Mouse (Mus musculus): ENCODE measurements around the gene Smoc1.

Gene Smoc1

DNA sequence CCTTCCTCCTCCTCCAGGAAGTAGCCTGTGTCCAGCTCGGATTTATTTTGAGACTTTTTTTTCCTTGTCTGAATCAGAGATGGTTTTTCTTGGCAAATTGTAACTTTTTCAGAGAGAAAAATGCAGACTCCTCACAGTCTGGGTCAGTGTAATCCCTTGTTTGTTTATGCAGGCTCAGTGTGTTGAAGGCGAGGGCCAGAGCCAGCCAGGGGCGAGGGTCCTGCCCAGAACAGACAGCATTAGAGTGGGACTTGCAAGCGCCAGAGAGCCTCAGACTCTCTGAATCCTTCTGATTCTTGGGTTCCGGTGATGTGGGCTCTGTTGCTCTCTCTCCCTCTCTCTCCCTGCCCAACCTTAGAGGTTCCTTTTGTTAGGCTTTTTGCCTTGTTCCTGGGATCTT lies 53.7 kb downstream of the Smoc1 start:
- DNase-seq (ENCODE audit: low spot score in 2 of 2): no peak

DNA sequence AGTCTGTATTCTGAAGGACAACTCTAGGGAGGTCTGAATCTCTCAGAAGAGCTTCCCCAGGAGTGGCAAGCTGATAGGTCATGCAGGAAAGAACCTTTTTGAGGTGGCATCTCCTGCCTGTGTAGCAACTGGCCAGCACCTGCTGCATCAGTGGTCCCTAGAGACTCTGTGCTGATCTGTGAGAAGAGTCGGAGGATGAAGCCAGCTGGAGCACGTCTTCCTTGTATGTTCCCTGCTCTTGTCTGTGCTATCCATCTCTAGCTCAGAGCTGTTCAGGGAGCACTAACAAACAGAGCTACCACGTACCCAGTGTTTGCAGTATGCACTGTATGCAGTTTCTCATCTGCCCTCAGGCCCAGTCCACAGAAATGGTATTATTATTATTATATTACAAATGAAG lies 54.4 kb downstream of the Smoc1 start:
- DNase-seq (ENCODE audit: low spot score in 2 of 2): no peak

DNA sequence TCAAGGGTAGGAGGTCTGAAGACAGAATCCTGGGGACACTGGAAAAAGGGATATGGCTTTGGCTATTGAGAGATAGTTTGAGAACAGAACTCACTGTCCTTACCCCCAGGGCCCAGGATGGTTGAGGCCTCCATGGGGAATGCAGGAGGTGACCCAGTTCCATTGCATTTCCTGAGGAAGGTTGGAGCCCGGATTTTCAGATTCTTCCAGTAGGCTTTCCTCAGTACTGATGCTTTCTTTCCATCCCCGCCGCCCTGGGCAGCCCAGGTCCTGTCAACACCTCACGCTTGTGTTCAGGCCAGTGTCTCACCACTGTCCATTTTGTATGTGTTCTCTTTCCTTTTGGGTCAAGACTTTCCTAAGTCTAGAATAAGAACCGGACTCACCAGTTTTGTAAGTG lies 56.5 kb downstream of the Smoc1 start:
- no peak for DNase-seq (ENCODE audit: low spot score in 2 of 2)

DNA sequence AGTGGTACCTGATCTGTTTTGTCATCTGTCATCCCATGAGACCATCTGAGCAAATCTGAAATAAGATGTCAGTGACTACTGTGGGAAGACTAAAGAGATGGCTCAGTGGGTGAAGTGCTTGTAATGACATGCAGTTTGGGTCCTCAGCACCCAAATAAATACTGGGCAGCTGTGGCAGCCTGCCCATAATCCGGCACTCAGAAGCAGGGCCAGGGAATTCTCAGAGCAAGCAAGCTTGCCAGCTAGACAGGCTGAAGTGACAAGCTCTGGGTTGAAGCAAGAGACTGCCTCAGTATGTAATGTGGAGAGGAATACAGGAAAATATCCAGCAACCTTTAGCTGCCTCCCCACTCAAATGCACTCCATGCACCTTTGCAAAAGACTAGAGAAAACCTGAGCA lies 58.6 kb downstream of the Smoc1 start:
- peak in 1 of 2 experiments; percentile 8 for DNase-seq (ENCODE audit: low spot score in 2 of 2)

DNA sequence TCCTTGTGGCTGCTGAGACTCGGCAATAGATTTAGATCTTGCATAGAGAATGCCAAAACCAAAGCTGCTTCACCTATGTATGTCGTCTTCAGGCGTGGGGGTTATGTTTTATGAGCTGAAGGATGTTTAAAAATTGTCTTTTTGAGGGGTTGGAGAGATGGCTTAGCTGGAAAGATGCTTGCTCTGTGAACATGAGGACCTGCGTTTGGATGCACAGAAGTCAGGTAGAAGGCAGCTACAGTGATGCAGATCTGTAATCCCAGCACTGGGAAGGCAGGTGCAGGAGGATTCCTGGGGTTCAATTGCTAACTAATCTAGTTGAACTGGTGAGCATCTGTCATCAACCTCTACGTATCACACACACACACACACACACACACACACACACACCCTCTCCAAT lies 61.5 kb downstream of the Smoc1 start:
- no peak for DNase-seq (ENCODE audit: low spot score in 2 of 2)

DNA sequence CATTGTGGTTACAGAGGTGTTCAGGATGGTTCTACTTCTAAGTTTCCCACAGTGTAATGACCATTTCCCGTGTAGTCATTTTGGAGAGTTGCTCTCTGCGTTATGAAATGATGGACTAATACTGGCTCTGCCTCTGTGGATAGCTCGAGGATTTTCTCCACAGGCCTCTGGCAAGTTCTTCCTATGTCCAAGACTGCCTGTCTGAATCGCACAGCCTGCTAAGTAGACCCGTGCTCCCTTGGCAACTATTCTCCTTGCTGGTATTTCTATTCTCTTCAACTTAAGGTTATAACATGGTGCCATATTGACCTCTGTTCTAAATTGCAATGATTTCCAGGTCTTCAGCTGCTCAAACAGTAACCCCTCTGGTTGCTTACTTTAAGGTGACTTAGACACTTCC lies 65.0 kb downstream of the Smoc1 start:
- DNase-seq (ENCODE audit: low spot score in 2 of 2): no peak

DNA sequence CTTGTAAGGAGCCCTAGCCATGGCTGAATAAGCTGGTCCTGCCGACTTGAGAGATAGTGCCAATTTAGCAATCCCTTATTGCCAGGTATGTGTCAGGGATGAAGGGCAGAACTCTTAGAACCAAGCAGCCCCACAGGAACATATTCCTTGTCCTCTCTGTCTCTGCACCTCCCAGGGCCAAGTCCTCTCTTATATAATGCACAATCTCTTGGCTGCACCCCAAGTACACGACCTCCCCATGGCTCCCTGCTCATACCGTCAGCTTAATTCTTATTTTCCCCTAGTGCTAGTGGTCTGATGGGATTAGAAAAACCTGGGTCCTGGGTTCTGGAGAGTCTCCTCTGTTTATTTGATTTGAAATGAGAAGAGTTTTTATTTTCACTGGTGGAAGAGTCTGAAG lies 66.0 kb downstream of the Smoc1 start:
- no peak for DNase-seq (ENCODE audit: low spot score in 2 of 2)

DNA sequence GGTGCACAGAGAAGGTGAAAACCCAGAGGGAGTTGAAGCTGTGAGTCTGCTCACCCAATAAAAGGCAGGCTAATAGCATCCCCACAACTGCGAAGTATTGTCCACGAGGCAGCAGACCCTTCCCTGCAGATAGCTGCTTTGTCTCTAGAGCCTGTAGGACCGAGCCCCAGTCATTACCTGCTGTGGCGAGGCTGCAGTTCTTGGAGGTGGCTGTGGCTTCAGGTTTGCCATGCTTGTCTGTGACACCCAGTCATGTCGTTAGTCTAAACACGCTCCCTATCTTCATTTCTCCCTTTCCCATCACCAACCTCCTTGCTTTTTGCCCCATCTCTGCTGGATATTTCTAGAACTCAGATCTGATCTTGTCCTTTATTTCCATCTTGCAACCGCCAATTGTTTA lies 66.6 kb downstream of the Smoc1 start:
- DNase-seq (ENCODE audit: low spot score in 2 of 2): no peak

DNA sequence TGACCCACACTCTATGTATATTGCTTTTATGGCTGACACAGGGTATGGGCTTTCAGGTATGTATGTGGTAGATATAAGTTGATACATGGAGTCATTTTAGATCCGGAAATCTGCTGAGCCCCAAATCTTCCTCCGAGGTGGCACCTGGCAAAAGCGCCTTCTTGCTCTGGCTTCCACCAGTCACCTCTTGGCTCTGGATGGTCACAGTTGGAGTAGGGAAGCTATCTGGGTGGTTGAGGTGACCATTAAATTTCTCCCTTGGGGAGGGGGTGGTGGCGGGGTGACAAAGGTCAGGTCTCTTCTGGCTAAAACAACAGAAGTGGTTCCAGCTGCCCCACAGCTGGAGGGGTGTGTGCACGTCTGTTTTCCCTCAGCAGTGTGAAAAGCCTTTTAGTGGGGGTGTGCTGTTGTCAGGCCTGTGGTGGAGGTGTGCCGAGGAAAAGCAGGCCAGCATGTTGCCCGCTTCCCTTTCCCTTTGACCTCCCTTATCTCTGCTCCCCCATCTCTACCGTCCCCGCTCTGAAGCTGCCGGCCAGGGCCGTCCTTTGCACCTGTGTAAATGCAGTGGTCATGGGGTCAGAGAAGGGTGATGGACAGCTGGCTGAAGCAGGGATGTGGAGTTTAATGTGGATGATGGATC lies 68.3 kb downstream of the Smoc1 start:
- DNase-seq (ENCODE audit: low spot score in 2 of 2): no peak

DNA sequence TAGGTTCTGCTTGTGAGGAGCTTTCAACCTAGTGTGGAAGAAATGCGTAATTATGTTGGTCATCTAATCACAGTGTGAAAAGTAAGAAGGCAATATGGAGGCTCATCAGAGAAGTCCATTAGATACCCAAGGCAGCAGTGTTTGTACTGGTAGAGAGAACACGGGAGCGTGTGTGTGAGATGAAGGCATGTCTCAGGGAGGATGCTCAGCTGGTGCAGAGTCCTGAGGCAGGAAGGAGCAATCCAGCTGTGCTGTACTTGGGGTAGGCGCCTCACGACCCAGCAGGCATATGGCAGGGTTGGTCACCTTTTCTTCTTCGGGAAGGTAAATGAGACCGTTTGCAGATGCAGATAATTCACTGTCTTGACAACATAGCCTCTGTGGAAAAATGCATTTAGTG lies 70.7 kb downstream of the Smoc1 start:
- no peak for DNase-seq (ENCODE audit: low spot score in 2 of 2)

DNA sequence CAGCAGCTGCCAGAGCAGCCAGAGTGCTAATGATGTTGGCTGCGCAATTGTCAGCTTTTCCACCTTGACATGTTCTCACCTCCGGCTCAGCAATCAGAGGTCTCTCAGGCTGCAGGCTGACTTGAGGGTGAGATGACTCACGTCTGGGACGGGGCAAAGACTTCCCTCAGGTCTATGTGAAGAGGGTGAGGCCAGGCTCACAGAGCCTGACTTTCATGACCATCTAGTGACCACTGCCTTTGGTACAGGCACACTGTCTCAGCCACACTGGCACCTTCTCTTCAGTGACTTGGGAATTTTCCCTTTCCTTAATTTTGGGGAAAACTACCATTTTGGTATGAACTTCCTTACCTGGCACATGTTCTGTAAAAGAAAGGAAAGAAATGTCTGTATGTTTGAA lies 71.1 kb downstream of the Smoc1 start:
- DNase-seq (ENCODE audit: low spot score in 2 of 2): no peak

DNA sequence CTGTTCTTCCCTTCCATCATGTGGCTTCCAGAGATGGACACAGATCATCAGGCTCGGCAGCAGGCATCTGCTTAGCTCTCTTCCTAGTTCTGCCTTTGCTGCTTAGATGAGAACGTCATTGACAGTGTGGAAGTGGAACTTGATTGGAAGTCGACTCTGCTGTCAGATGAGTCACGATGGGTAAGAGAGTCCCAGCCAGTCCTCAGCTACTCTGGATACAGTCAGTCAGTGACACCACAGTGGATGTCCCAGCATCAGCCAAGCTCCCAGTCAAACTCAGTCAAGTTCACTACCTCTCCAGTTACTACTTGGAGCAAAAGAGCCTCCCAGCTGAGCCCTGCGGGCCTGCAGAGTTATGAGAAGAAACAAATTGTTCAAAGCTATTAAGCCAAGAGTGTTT lies 72.6 kb downstream of the Smoc1 start:
- no peak for DNase-seq (ENCODE audit: low spot score in 2 of 2)

DNA sequence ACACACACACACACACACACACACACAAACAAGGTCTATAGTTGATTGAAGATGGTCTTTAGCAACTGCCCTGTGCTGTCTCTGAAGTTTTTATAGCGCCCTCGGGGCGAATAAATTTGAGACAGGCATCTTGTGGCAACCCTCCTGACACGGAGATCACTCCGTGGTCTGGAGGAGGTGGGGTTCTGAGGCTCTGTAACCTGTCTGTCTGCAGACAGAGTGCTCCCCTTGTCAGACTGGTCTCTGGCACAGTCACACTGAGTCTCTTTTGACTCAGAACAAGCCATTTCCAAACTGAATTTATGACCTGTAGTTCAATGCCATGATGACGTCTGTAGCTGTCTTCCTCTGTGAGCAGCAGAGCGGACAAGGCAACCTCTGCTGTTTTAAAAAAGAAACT lies 75.1 kb downstream of the Smoc1 start:
- no peak for DNase-seq (ENCODE audit: low spot score in 2 of 2)

DNA sequence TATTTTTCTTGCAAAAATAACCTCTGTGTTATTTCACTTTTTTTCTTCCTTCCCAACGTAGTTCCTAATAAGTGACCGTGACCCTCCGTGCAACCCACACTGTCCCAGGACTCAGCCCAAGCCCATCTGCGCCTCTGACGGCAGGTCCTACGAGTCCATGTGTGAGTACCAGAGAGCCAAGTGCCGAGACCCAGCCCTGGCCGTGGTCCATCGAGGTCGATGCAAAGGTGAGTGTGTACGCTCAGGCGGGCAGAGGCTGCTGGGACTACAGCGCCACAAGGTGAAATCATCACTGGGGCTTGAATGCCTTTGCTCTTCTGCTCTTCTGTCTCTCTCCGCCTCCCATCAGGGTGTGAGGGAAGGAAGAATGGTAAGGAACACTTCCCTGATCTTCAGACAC lies 77.9 kb downstream of the Smoc1 start:
- DNase-seq (ENCODE audit: low spot score in 2 of 2): no peak

DNA sequence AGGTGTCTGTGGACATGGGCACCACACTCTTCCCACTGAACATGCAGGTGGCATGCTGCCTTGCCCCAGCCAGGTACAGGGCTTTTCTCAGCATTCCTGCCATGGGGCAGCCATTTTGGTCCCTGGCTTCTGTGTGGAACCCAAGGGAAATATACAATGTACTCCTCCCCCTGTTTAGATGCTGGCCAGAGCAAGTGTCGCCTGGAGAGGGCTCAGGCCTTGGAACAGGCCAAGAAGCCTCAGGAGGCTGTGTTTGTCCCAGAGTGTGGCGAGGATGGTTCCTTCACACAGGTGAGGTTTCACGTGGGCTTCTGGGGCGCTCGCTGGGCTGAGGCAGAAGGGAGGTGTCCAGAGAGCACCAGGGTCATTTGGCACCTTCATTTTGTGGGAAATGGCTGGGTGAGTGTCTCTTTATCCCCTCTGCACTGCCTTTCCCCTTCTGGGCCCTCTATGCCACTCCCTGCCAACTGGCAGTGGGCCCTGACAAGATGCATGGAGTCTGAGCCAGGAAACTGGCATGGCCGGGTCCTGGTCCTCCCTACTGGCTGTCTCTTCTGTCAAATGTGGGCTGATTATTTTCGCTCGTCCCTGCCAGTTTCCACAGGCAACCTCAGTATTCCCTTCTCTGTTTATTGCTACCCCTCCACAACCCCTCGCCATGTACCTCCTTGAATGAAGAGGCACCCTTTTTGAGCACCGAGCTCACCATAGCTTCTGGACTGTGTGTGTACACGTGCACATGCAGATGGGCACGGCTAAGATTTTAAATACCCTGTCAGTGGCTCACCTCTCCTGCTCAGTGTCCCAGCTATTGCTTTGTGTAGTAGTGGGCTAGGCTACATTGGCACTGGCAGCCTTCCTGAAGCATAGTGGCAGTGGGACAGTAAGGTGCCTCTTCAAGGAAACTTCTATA lies 79.4 kb downstream of the Smoc1 start:
- peak in 1 of 2 experiments; percentile 3 for DNase-seq (ENCODE audit: low spot score in 2 of 2)

DNA sequence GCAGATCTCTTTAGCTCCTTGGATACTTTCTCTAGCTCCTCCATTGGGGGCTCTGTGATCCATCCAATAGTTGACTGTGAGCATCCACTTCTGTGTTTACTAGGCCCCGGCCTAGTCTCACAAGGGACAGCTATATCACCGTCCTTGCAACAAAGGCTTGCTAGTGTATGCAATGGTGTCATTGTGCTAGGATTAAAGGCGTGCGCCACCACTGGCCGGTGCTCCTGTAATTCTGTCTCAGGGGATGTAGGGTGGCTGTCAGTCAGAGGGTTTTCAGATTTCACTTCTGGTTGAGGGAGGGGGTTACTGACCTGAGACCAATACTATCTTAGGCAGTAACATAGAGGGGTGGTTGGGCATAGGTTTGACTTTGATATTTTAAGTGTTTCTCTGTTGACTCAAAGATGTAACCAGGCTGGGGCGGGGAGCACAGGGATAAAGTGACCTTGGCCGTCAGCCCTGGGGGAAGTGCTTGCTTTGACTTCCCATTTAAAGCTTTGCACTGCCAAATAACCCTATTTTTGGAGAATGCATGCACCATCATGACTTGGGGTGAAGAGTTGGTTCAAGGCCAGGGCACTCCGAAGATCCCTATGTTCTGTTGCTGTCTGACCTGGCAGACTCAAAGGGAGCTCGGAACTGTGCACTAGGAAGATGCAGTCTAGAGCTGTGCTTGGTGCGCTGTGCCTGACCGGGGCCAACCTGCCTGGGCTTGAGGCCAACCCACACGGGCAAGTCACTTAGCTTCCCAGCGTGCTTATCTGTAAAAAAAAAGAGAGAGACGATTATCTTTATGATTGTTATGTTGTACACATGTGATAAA lies 80.9 kb downstream of the Smoc1 start:
- no peak for DNase-seq (ENCODE audit: low spot score in 2 of 2)

DNA sequence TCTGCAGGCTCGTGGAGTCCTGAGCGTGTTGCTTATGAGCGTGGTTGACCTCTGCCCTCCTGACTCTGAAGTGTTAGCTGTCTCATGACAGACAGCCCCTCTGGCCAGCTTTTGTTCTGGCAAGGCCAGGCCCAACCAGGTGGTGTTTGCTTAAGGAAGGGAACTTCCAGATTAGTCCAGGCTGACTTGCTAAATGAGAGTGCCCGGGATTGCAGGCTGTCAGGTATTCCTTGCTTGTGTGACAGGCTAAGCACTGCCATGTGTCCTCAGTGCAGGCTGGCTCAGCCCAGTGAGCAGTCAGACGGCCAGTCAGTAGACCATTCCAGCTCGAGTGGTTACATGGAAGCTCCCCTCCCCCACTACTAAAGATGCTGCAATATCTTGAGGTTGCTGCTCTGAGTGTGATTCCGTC lies 82.0 kb downstream of the Smoc1 start:
- DNase-seq (ENCODE audit: low spot score in 2 of 2): no peak

DNA sequence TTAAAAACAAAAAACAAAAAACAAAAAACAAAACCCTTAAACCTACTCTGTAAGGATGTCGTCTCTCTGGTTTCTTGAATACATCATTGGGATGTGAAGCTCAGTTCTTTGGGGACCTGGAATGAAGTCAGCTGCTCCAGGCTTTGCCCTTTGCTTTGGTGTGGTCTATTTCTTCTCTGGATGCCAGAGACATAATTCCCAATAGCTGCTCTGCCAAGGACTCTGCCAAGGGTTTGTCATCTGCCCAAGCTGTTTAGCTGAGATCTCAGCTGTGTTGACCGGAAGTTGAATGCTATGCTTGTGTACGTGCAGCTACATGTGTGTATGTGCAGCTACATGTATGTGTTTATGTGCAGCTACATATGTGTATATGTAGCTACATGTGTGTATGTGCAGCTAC lies 83.4 kb downstream of the Smoc1 start:
- DNase-seq (ENCODE audit: low spot score in 2 of 2): no peak

DNA sequence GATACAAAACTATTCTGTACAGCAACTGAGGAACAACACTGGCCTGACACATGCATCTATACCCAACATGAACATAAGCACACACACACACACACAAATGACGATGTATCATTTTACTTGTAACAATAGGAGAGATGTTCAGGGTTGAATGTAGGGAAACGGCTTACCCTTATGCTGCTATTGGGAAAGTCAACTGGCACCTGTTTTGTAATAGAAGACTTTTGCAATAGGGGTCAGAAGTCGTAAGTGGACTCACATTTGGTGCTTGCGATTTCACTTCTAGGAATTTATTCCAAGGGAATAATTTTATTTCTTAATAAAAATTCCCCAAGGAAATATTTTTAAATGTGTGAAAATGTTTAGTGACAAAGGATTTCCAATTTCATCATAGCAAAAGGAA lies 85.7 kb downstream of the Smoc1 start:
- no peak for DNase-seq (ENCODE audit: low spot score in 2 of 2)

DNA sequence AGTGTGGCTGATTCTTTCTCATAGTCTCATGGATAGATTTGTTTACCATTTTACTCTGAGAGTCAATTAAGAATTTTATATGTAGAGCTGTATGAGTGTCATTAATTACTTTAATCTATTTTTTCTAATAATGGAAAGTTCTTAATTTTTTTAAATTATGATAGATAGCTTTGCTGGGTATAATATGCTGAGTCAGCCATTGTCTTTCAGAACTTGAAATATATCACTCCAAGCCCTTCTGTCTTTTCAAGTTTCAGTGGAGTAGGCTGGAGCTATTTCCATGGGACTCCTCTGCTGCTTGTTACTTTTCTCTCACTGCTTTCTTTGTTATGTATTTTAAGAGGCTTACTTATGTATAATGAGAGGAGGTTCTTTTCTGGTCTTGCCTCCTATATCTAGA lies 93.7 kb downstream of the Smoc1 start:
- DNase-seq (ENCODE audit: low spot score in 2 of 2): no peak

DNA sequence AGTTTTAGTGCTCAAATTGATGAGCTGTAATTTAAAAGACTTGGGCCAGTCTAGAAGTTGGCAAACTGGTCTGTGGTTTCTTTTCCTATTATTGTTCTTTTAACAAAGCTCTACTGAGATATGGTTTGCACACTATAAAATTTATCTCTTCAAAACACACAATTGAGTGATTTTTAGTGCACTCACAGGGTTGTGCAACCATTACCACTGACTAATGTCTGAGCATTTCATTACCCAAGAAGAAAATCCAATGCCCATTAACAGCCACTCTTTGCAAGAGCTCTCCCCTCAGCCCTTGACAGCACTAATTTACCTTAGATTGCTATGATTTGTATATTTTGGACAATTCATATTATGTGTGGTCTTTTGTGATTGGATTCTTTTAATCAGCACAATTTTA lies 97.2 kb downstream of the Smoc1 start:
- no peak for DNase-seq (ENCODE audit: low spot score in 2 of 2)

DNA sequence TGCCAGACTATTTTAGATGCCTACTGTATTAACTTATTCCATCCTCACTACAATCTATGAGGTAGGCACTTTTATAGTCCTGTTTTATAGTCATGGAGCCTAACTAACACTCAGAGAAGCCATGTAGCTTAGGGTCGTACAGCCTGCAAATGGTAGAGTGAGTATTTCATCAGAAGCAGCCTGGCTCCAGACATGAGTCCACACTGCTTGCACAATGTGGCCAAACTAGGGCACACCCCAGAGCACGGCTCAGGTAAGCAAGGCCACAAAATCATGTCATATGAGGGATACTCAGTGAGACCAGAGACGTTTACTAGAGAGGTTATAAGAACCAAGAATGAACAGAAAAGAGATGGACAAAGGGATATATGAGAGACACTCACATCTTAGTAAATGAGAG lies 100.2 kb downstream of the Smoc1 start:
- DNase-seq (ENCODE audit: low spot score in 2 of 2): no peak

DNA sequence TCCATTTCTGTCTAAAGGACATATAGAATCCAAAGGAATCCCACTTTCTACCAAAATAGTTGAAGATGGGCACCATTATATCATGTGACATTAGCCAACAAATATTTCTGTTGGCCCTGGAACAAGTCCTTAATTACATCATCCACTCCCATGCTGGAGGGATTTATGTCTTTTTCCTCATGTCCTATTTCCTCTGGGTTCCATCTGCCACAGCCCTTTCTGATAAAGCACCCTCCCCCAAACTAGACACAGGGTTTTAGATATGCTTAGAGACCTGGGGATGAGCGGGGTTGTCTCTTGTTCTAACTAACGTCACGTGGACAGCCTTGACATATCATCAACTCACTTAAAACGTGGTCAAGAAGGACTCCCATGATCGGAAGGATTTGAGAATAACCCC lies 102.1 kb downstream of the Smoc1 start:
- DNase-seq (ENCODE audit: low spot score in 2 of 2): no peak

All from frontal cortex, postnatal 36 days (tissue).